Mouse (Mus musculus): Measurements from ENCODE around the gene Wdr86.

DNA sequence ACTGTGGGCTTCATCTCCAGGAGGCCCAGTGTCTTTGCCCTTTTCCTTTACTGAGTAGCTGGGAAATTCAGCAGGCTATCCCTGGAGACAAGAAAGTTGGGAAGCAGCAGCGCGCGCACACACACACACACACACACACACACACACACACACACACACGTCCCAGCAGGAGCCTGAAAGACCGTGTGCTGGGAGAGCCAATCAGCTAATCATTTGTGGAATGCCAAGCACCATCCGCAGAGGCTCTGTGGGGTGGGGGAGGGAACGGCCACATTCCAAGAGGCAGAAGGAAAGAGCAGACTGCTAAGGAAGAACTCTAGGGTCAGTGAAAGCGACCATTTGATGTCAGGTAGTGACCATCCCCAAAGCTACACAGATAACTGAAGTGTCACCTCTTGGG lies 2.6 kb upstream of the Wdr86 start:
- TF ChIP-seq POLR2A (IDR thresholded peaks at IDR 0.05; ENCODE audit: borderline replicate concordance, insufficient read depth, low read length) (no peak), CTCF (IDR thresholded peaks at IDR 0.05; ENCODE audit: borderline replicate concordance, insufficient read depth, low read depth, low read length) (no peak)
